Comparison of ENCODE assay signal across 12 mouse cellular contexts in genomic region chr10:81450641-81451364, GRCm38 (mm10). TPM values are rescaled to one million over a fixed set of nuclear protein-coding genes. Genes with fewer than 3 reads are reported as not detected.
DNase-seq lines count a peak whose midpoint lies in the region; ATAC-seq and TF ChIP-seq lines count a peak whose summit lies in the region.
"Had no signal": no experiment of that assay in that cellular context is flagged by ENCODE, and none has a peak within 500 bp of the region (broad histone marks: within the 10 kb centered on the region; RNA-seq: fewer than 3 reads in every experiment).

No protein-coding gene starts in this region.

- no peak overlapping the region for H3K4me2 ChIP-seq in intestine, embryonic 16.5 days (ENCODE audit: low read depth, low read length)
- no peak overlapping the region for H3K4me2 ChIP-seq in intestine, postnatal 0 days (replicated peaks; ENCODE audit: low read depth)
- no peak overlapping the region for H3K4me2 ChIP-seq in neural tube, embryonic 13.5 days
- no peak overlapping the region for H3K4me2 ChIP-seq in midbrain, embryonic 12.5 days (replicated peaks)
- no peak overlapping the region for H3K4me2 ChIP-seq in lung, postnatal 0 days (replicated peaks; ENCODE audit: low read depth, low read length)
- H3K4me2 ChIP-seq: liver, embryonic 12.5 days; lung, embryonic 15.5 days had no signal

- no peak overlapping the region for H3K4me3 ChIP-seq in gastrocnemius, adult 2 months
- H3K4me3 ChIP-seq in intestine, embryonic 16.5 days (ENCODE audit: low read length) = no peak overlapping the region
- H3K4me3 ChIP-seq in intestine, postnatal 0 days (ENCODE audit: low read depth, low read length) = no peak overlapping the region
- H3K4me3 ChIP-seq in neural tube, embryonic 13.5 days = no peak overlapping the region
- H3K4me3 ChIP-seq in midbrain, embryonic 12.5 days = no peak overlapping the region
- H3K4me3 ChIP-seq in lung, postnatal 0 days (ENCODE audit: low read depth, low read length) = no peak overlapping the region
- H3K4me3 ChIP-seq: liver, embryonic 12.5 days; lung, embryonic 15.5 days had no signal

- peak; percentile 13 for DNase-seq in gastrocnemius, adult 2 months
- no peak for DNase-seq in gastrocnemius, postnatal 25 days
- no peak for DNase-seq in neural tube, embryonic 10.5 days (ENCODE audit: extremely low spot score, low spot score)
- no peak for DNase-seq in lung, postnatal 0 days (ENCODE audit: low spot score)

- H3K27ac ChIP-seq in gastrocnemius, adult 2 months = no peak overlapping the region
- H3K27ac ChIP-seq in intestine, embryonic 16.5 days (ENCODE audit: low read length) = no peak overlapping the region
- no peak overlapping the region for H3K27ac ChIP-seq in intestine, postnatal 0 days (ENCODE audit: low read depth, low read length)
- no peak overlapping the region for H3K27ac ChIP-seq in neural tube, embryonic 13.5 days (replicated peaks)
- no peak overlapping the region for H3K27ac ChIP-seq in midbrain, embryonic 12.5 days (replicated peaks)
- no peak overlapping the region for H3K27ac ChIP-seq in lung, postnatal 0 days (ENCODE audit: low read length)
- H3K27ac ChIP-seq: liver, embryonic 12.5 days; lung, embryonic 15.5 days had no signal

- H3K9ac ChIP-seq in intestine, embryonic 16.5 days (ENCODE audit: low read depth, low read length) = no peak overlapping the region
- no peak overlapping the region for H3K9ac ChIP-seq in intestine, postnatal 0 days (ENCODE audit: low read depth, low read length)
- peak overlapping the region; percentile 48; the same call in 1 of the 2 replicates for H3K9ac ChIP-seq in neural tube, embryonic 13.5 days
- H3K9ac ChIP-seq in midbrain, embryonic 12.5 days (replicated peaks) = no peak overlapping the region
- H3K9ac ChIP-seq in lung, postnatal 0 days (replicated peaks; ENCODE audit: low read depth) = no peak overlapping the region
- H3K9ac ChIP-seq: liver, embryonic 12.5 days; lung, embryonic 15.5 days had no signal

- ATAC-seq in intestine, embryonic 16.5 days = 0 out of 2 replicates have a peak, but pooled peaks have one; percentile 14
- no peak; the same call in 1 of the 2 replicates for ATAC-seq in intestine, postnatal 0 days
- no peak for ATAC-seq in neural tube, embryonic 13.5 days (ENCODE audit: low read depth)
- ATAC-seq in midbrain, embryonic 12.5 days (ENCODE audit: low FRiP score, low read depth) = 0 out of 2 replicates have a peak, but pooled peaks have one; percentile 38
- no peak for ATAC-seq in lung, postnatal 0 days

- no peak for TF ChIP-seq EP300 in lung, postnatal 0 days (IDR thresholded peaks at IDR 0.05)

- intact Hi-C loops in gastrocnemius, adult 2 months (cut with DNase I) = loop anchor here (1.0 to 5.0 kb wide), 2 partner anchors 61 to 164 kb away; no protein-coding TSS in a partner anchor

- H3K36me3 ChIP-seq in intestine, embryonic 16.5 days (ENCODE audit: control insufficient read depth, insufficient read depth, low read length) = no peaks in the 10 kb centered on the region
- H3K36me3 ChIP-seq in intestine, postnatal 0 days (ENCODE audit: control insufficient read depth, insufficient read depth) = no peaks in the 10 kb centered on the region; the same call in 1 of the 2 replicates
- H3K36me3 ChIP-seq in neural tube, embryonic 13.5 days = no peaks in the 10 kb centered on the region
- H3K36me3 ChIP-seq in midbrain, embryonic 12.5 days = no peaks in the 10 kb centered on the region
- no peaks in the 10 kb centered on the region for H3K36me3 ChIP-seq in lung, postnatal 0 days (ENCODE audit: insufficient read depth, low read length)
- H3K36me3 ChIP-seq: liver, embryonic 12.5 days; lung, embryonic 15.5 days had no signal

- TF ChIP-seq CTCF in gastrocnemius, adult 2 months (IDR thresholded peaks at IDR 0.05) = no peak
- no peak for TF ChIP-seq CTCF in intestine, postnatal 0 days (IDR thresholded peaks at IDR 0.05; ENCODE audit: low read depth)
- no peak for TF ChIP-seq CTCF in lung, postnatal 0 days (IDR thresholded peaks at IDR 0.05)

- peaks cover 49% of the 10 kb centered on the region for H3K27me3 ChIP-seq in intestine, embryonic 16.5 days (replicated peaks; ENCODE audit: control insufficient read depth, insufficient read depth, low read length)
- peaks cover 53% of the 10 kb centered on the region for H3K27me3 ChIP-seq in intestine, postnatal 0 days (replicated peaks; ENCODE audit: control insufficient read depth, insufficient read depth, low read length)
- H3K27me3 ChIP-seq in neural tube, embryonic 13.5 days = peaks cover 82% of the 10 kb centered on the region
- H3K27me3 ChIP-seq in midbrain, embryonic 12.5 days = peaks cover 62% of the 10 kb centered on the region
- H3K27me3 ChIP-seq in lung, postnatal 0 days (replicated peaks; ENCODE audit: insufficient read depth, low read length) = peaks cover 35% of the 10 kb centered on the region

- no peaks in the 10 kb centered on the region for H3K9me3 ChIP-seq in intestine, embryonic 16.5 days (ENCODE audit: control insufficient read depth, low read length)
- H3K9me3 ChIP-seq in intestine, postnatal 0 days (ENCODE audit: control insufficient read depth) = no peaks in the 10 kb centered on the region
- no peaks in the 10 kb centered on the region for H3K9me3 ChIP-seq in neural tube, embryonic 13.5 days
- no peaks in the 10 kb centered on the region for H3K9me3 ChIP-seq in midbrain, embryonic 12.5 days
- no peaks in the 10 kb centered on the region for H3K9me3 ChIP-seq in lung, postnatal 0 days (ENCODE audit: low read length)
- H3K9me3 ChIP-seq: liver, embryonic 12.5 days; lung, embryonic 15.5 days had no signal

- WGBS in intestine, embryonic 16.5 days = 57% methylated on average over 9 of the region's 9 CpGs
- 57% methylated on average over 9 of the region's 9 CpGs for WGBS in intestine, postnatal 0 days
- WGBS in neural tube, embryonic 13.5 days = 58% methylated on average over 9 of the region's 9 CpGs
- 68% methylated on average over 9 of the region's 9 CpGs for WGBS in midbrain, embryonic 12.5 days
- WGBS in lung, postnatal 0 days = 51% methylated on average over 9 of the region's 9 CpGs

- 0 out of 2 replicates have a peak, but pooled peaks cover 2% of the 10 kb centered on the region for H3K4me1 ChIP-seq in intestine, embryonic 16.5 days (ENCODE audit: control insufficient read depth, insufficient read depth, low read length)
- no peaks in the 10 kb centered on the region for H3K4me1 ChIP-seq in intestine, postnatal 0 days (replicated peaks; ENCODE audit: control insufficient read depth, insufficient read depth, low read length)
- 0 out of 2 replicates have a peak, but pooled peaks cover 5% of the 10 kb centered on the region for H3K4me1 ChIP-seq in neural tube, embryonic 13.5 days (replicated peaks)
- no peaks in the 10 kb centered on the region for H3K4me1 ChIP-seq in midbrain, embryonic 12.5 days
- peaks cover 3% of the 10 kb centered on the region; the same call in 1 of the 2 replicates for H3K4me1 ChIP-seq in lung, postnatal 0 days (ENCODE audit: insufficient read depth, low read depth, low read length)
- H3K4me1 ChIP-seq: liver, embryonic 12.5 days had no signal

RNA-seq across cellular contexts. Expression of gene Nfic, which starts 4.6 kb away (rescaled TPM):
- total RNA-seq in gastrocnemius, adult 2 months (2021) = 100 to 1,000 TPM; 207 to 215 TPM
- total RNA-seq in gastrocnemius, postnatal 25 days (2021) = 100 to 1,000 TPM; 215 to 268 TPM
- 49.8 and 55.8 TPM in 2 replicates for polyA plus RNA-seq in intestine, embryonic 16.5 days (2015; fragmentation: Nextera tagmentation; extraction: Ambion mirVana)
- 29.2 and 35.1 TPM in 2 replicates for polyA plus RNA-seq in intestine, postnatal 0 days (2015; fragmentation: Nextera tagmentation; extraction: Ambion mirVana)
- polyA plus RNA-seq in neural tube, embryonic 13.5 days (2015; fragmentation: Nextera tagmentation; extraction: Ambion mirVana) = 27.1 and 27.9 TPM in 2 replicates
- 14.7 and 19.7 TPM in 2 replicates for polyA plus RNA-seq in midbrain, embryonic 12.5 days (2016; fragmentation: Nextera tagmentation; extraction: Ambion mirVana)
- 73.6 and 83.9 TPM in 2 replicates for polyA plus RNA-seq in lung, postnatal 0 days (2015; fragmentation: Nextera tagmentation; extraction: Ambion mirVana)

RNA-seq across cellular contexts. Expression of gene Celf5, which starts 31.7 kb away (rescaled TPM):
- under 1 TPM in 1 of 2 experiments, not detected in 1; 0.17 TPM for total RNA-seq in gastrocnemius, adult 2 months (2021)
- under 1 TPM in 1 of 2 experiments, not detected in 1; 0.24 TPM for total RNA-seq in gastrocnemius, postnatal 25 days (2021)
- polyA plus RNA-seq in intestine, embryonic 16.5 days (2015; fragmentation: Nextera tagmentation; extraction: Ambion mirVana) = 1.4 and 1.5 TPM in 2 replicates
- 0.76 and 1.0 TPM in 2 replicates for polyA plus RNA-seq in intestine, postnatal 0 days (2015; fragmentation: Nextera tagmentation; extraction: Ambion mirVana)
- 52.7 and 56.1 TPM in 2 replicates for polyA plus RNA-seq in neural tube, embryonic 13.5 days (2015; fragmentation: Nextera tagmentation; extraction: Ambion mirVana)
- 37.1 and 44.4 TPM in 2 replicates for polyA plus RNA-seq in midbrain, embryonic 12.5 days (2016; fragmentation: Nextera tagmentation; extraction: Ambion mirVana)
- polyA plus RNA-seq in lung, postnatal 0 days (2015; fragmentation: Nextera tagmentation; extraction: Ambion mirVana) = 0.08 and 0.11 TPM in 2 replicates
- total RNA-seq: gastrocnemius, postnatal 36 days; megakaryocyte progenitor cell, adult 5-6 weeks had no signal

RNA-seq across cellular contexts. Expression of gene Ncln, which starts 45.4 kb away (rescaled TPM):
- total RNA-seq in gastrocnemius, adult 2 months (2021) = 10 to 100 TPM; 38.3 to 44.8 TPM
- 10 to 100 TPM; 34.2 to 47.8 TPM for total RNA-seq in gastrocnemius, postnatal 25 days (2021)
- 126 and 137 TPM in 2 replicates for polyA plus RNA-seq in intestine, embryonic 16.5 days (2015; fragmentation: Nextera tagmentation; extraction: Ambion mirVana)
- 58.6 and 61.1 TPM in 2 replicates for polyA plus RNA-seq in intestine, postnatal 0 days (2015; fragmentation: Nextera tagmentation; extraction: Ambion mirVana)
- 68.7 and 68.8 TPM in 2 replicates for polyA plus RNA-seq in neural tube, embryonic 13.5 days (2015; fragmentation: Nextera tagmentation; extraction: Ambion mirVana)
- polyA plus RNA-seq in midbrain, embryonic 12.5 days (2016; fragmentation: Nextera tagmentation; extraction: Ambion mirVana) = 66.9 and 68.3 TPM in 2 replicates
- polyA plus RNA-seq in lung, postnatal 0 days (2015; fragmentation: Nextera tagmentation; extraction: Ambion mirVana) = 40.7 and 46.7 TPM in 2 replicates

RNA-seq across cellular contexts. Expression of gene S1pr4, which starts 49.1 kb away (rescaled TPM):
- total RNA-seq in gastrocnemius, adult 2 months (2021) = 1 to 10 TPM in 1 of 2 experiments, under 1 TPM in 1; 0.97 to 1.2 TPM
- total RNA-seq in gastrocnemius, postnatal 25 days (2021) = under 1 TPM; 0.99 to 1.00 TPM
- polyA plus RNA-seq in intestine, embryonic 16.5 days (2015; fragmentation: Nextera tagmentation; extraction: Ambion mirVana) = 0.86 and 0.99 TPM in 2 replicates
- polyA plus RNA-seq in intestine, postnatal 0 days (2015; fragmentation: Nextera tagmentation; extraction: Ambion mirVana) = 0.50 and 0.74 TPM in 2 replicates
- 0.36 and 0.64 TPM in 2 replicates for polyA plus RNA-seq in neural tube, embryonic 13.5 days (2015; fragmentation: Nextera tagmentation; extraction: Ambion mirVana)
- 0.41 and 0.77 TPM in 2 replicates for polyA plus RNA-seq in midbrain, embryonic 12.5 days (2016; fragmentation: Nextera tagmentation; extraction: Ambion mirVana)
- polyA plus RNA-seq in lung, postnatal 0 days (2015; fragmentation: Nextera tagmentation; extraction: Ambion mirVana) = 19.0 and 19.3 TPM in 2 replicates

RNA-seq across cellular contexts. Expression of gene Smim24, which starts 58.0 kb away (rescaled TPM):
- not detected for total RNA-seq in gastrocnemius, adult 2 months (2021)
- total RNA-seq in gastrocnemius, postnatal 25 days (2021) = under 1 TPM in 1 of 2 experiments, not detected in 1; 0.67 TPM
- polyA plus RNA-seq in intestine, embryonic 16.5 days (2015; fragmentation: Nextera tagmentation; extraction: Ambion mirVana) = 426 and 504 TPM in 2 replicates
- 1,233 and 1,333 TPM in 2 replicates for polyA plus RNA-seq in intestine, postnatal 0 days (2015; fragmentation: Nextera tagmentation; extraction: Ambion mirVana)
- polyA plus RNA-seq in neural tube, embryonic 13.5 days (2015; fragmentation: Nextera tagmentation; extraction: Ambion mirVana) = 1.8 and 3.1 TPM in 2 replicates
- 2.1 and 2.8 TPM in 2 replicates for polyA plus RNA-seq in midbrain, embryonic 12.5 days (2016; fragmentation: Nextera tagmentation; extraction: Ambion mirVana)
- 3.1 and 3.6 TPM in 2 replicates for polyA plus RNA-seq in lung, postnatal 0 days (2015; fragmentation: Nextera tagmentation; extraction: Ambion mirVana)

Comparison
In these comparisons a context has a peak if more than half of its experiments do, and no peak if none do; other contexts are left out.
1. ATAC-seq: peak in intestine, embryonic 16.5 days (single experiment) and midbrain, embryonic 12.5 days (single experiment); none in intestine, postnatal 0 days (single experiment), neural tube, embryonic 13.5 days (single experiment) and lung, postnatal 0 days (single experiment).
2. RNA of gene Celf5, which starts 31.7 kb away (polyA plus RNA-seq): 52.7 to 56.1 TPM in neural tube, embryonic 13.5 days and 37.1 to 44.4 TPM in midbrain, embryonic 12.5 days; 1.4 to 1.5 TPM in intestine, embryonic 16.5 days, 0.76 to 1.0 TPM in intestine, postnatal 0 days and 0.08 to 0.11 TPM in lung, postnatal 0 days; every median in the first group is over 10 times any median in the second.